Mouse (Mus musculus) activated CD4-positive, CD25-positive, alpha-beta regulatory T cell, adult 4 months (primary cell): ENCODE results near the gene Cox6b1. TPM values are rescaled to one million over a fixed set of nuclear protein-coding genes. Genes with fewer than 3 reads are reported as not detected.

ENCODE experiments used
- ATAC-seq: one replicate; pipeline ENCODE4 v1.8.0; 2017
- polyA plus RNA-seq, 2 experiments: library from polyadenylated mRNA; unstranded; fragments of 100-300 nt; shearing (Covaris generic); gene quantifications; one replicate each; pipeline ENCODE4 v1.2.1; 2017

The Cox6b1 gene
- 100 to 1,000 TPM; 421 to 746 TPM for polyA plus RNA-seq

DNA sequence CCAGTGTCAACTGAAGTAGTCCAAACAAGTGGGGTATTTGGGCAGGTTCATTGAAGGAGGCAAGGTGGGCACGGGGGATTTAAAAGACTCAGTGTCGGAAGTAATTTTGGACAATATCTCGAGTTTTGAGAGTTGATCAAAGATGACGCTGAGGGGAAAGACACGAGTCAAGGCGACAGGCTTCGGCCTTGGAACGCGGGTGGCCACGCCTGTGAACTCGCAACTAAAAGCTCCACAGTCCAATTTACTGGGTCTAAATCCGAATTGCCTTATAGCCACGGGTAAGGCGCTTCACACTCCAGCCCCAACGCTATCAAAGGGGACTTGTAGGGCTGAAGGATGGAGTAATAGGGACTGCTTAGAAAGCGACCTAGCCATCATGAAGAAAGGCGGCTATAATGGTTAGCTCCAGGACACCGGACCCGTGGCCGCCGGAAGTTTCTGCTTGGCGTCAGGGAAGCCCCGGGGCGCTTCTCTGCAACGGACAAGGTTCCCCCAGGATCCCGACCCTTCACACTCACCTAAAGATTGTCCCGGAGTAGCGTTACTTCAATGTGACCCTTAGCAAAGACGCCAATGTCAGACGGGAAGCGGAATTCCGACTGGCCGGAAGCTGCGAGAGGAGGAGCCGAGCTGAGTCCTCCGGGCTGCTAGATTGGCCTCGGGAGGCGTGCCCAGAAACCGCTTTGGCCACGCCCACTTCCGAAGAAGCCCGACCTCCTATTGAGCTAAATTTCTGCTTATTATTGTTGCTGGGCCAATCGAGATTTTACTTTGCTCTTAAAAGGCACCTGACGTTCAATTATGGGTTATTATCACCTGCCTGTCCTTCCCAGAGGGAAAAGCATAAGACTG is at the start of gene Cox6b1:
Cox6b1 (minus strand) TSS at position 622 of the 855 bp plus-strand sequence.
- ATAC-seq = peak; percentile 98

DNA sequence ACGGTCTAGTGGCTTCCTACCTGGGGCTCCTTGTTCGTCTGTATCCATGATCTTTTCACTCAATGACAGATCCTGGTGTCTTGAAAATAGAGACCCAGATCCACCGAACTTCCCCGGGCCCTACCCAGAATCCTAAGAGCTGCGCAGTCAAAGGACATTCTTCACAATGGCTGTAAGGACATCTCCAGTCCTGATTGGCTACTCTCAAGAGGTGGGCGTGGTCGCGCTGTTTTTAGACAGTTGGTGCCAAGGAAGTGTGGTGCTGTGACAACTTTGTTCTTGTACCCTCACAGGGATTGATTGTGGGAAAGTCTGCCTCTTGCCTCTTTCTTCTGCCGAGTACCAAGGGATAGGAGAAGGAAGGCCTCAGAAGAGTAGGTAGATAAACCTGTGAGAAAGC is 45.5 kb upstream of the Cox6b1 start, which contains the start of gene Pmis2:
Pmis2 (minus strand) TSS at position 126 of the 400 bp plus-strand sequence.
- no peak for ATAC-seq

DNA sequence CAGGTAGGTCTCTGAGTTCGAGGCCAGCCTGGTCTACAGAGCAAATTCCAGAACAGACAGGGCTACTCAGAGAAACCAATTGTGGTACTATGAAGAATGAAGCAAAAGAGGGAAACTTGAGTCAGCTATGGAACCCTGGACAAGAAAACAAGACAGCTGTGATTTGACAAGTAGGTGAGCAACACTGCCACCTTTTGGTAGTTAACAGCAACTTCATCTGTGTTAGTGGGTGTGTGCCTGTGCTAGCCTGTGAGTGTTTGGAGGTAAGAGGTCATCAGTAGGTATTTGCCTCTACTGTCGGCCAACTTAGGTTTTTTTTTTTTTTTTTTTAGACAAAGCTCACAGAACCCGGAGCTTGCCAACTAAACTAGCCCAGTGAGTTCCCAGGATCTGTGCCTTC is 43.3 kb upstream of the Cox6b1 start:
- no peak for ATAC-seq

DNA sequence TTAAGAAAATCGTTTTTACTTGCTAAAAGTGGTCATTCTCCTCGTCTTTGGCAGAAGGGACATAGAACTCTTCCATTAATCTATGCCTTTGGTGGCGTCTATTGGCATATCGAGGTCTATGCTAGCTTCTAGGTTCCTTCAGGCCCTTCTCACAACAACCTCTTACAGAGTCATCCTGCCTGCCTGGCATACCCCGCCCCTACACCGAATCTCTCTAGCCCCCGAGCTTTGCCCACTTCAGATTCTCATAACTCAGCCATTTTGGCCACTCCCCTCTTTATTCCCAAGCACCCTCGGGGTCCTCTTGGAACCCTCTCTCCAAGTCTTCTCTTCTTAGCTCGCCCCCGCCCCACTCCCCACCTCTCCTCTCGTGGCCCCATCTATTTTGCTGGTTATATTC is 39.4 kb upstream of the Cox6b1 start:
- no peak for ATAC-seq

DNA sequence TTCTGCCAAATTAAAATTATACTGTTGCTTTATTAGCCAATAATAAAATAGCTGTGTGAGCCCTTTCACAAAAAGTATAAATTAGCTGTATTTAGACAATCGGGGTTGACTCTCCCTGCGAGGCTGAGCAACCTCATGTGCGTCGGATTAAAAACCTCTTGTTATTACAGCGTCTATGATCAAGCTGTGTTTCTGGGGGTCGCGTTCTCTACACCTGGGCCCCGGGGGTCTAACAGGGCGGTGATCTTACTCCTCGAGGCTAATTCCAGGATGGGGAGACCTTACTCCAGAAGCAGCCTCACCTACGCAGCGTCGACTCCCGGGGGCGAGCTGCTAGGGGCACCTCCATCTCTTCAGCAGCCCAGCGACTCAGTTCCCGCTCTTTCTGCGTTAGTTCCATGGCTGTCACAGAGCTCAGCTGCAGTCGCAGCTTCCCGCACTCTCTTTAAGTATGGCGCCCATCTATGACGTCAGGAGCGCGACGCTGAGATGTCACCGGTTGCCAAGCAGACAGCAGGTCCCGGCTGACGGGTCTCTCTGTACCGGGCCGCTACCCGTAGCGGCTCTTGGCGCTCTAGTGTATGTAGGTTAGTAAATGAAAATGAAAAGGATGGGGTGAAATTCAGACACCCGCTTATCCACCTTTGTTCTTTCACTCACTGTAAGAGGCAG is 38.7 kb upstream of the Cox6b1 start, which contains the start of gene Haus5:
Haus5 (minus strand) TSS at position 466 of the 672 bp plus-strand sequence.
- ATAC-seq = peak; percentile 96

DNA sequence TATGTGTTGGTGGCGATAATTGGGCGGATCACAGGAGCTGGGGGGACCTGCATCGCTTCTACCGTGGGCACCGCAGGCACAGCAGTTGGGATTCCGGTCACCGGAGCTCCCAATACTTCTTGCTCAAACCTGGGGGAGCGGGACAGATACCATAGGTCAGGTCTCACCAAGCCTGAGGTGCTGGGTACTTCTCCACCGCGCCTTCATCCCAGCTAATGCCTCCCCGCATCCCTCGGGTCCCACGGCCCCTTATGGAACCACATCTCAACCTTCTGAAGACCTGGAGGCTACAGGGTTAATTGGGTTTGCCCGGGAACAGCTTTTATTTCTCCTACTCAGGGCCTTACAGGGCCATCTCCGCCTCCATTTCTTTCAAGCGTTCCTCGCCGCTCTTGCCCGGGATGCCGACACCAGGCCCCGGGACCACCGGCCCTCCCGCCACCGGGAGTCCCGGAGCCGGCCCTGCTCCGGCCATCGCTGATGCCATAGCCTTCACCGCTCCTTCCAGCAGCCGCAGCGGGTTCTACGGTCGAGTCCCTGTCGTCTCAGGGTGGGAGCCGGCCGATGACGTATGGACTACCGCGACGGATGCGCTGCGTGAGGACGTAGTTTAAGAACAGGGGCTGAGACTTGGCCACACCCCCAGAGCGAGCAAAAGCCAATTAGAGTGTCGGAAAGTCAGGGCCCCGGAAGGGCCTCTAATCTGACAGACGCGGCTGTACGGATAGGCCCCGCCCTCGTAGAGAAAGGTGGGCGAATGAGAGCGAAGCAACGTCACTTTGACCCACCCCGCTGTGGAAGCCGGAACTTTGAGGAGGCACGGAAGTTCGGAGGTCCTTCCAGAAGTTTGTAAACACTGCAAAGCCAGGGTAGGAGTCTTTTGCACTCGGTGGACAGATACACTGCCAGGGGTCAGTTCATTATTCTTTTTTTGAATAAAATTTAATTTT is 23.9 kb upstream of the Cox6b1 start, which contains the start of gene Rbm42:
Rbm42 (minus strand) TSS at position 727 of the 950 bp plus-strand sequence.
- peak; percentile 99 for ATAC-seq

DNA sequence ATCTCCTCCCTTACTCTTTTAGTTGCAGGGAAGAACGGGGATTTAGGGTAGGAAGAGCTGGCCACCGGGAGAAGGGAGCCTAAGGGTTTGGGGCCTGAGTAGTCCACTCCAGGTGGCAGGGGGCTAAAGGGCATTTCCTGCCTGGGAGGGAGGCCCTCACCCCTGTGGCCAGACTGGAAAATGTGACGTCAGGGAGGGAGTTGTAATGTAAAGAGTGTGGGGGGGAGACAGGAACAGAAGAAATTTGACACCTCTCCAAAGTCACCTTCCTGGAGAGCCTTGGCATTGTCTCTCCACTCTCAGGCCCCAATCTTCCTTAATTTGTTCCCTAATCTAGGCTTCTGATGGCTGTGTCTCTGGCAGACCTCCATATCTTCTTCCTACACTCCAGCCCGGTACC is 13.1 kb upstream of the Cox6b1 start:
- ATAC-seq = no peak

DNA sequence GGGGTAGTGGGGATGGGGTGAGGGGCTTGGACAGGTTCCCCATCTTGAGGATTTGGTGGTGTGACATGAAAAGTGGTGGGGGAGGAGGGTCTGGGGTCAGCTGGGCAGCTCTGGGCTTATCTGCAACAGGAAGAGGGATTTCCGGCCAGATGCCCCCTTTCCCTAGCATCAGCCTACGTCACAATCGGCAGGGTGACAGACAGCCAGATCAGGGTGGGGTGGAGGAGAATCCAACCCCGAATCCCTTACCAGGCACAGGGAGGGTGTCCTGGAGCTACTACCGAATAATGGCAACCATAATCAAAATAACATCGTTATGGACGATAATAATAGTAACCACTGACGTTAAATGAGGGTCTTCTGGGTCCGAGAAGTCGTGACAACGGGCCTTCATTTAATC is 10.4 kb upstream of the Cox6b1 start:
- no peak for ATAC-seq

DNA sequence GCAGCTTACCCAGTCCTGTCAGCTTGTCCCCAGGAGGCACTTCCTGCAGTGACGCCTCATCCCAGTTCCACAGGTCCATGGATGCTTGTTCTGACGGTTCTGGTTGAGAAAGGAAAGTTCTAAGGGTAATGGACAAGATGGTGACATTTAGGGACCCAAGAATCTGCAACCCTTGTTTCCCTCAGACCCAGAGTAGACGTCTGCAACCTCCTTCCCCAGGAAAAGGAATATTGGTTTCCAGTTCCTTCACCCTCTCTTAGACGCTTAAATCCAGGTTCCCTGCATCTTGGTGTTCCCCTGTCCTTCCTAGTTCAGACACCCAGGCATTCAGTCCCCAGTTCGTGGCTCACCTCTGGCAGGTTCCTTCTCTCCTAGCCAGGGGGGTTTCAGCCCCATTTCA is 9.8 kb upstream of the Cox6b1 start, which contains the start of gene Etv2:
Etv2 (minus strand) TSS at position 101 of the 400 bp plus-strand sequence.
- ATAC-seq = no peak

DNA sequence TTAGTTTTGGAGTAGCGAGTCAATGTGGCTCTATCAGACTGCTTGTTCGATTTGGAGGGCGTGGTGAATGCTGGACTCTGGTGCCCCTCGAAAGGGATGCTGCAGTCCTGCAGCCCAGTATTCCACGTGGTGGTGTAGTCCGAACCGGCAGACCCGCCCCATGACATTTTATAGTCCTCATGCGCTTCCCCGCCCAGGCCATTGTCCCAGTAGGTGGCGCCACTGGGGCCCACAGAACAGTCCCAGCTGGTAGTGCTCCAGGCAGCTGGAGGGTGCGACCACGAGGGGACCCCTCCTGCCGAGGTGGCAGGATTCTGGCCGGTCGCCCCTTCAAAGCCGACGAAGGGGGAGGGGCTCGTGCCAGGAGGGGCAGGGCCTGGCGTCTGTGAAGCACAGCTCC is 8.7 kb upstream of the Cox6b1 start:
- ATAC-seq = no peak

DNA sequence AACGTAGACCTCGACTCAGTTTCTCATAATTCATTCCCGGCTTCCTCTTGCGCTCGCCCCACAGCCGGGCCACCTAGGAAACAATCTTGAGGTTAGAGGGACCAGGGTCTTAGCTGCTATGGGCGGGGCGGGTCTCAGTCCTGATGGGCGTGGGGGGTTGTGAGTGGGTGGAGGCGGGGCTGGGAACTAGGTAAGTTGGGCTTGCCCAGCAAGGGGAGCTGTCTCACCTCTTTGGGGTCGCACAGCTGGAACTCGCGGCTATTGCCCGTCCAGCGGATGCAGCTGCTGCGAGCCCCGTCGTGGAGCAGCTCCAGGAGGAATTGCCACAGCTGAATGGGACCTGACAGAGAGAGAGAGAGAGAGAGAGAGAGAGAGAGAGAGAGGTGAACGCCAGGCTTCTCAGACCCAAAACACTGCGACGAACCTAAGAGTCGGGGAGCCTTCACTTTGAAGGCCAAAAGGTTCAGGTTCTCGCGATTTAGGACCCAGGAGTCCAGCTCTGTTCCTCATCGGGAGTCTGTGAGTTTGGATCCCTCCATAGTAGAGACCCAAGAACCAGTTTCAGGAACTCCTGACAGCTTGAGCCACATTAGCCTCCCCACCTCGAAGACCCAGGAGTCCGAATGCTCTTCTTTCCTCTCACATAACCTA is 7.9 kb upstream of the Cox6b1 start:
- no peak for ATAC-seq

DNA sequence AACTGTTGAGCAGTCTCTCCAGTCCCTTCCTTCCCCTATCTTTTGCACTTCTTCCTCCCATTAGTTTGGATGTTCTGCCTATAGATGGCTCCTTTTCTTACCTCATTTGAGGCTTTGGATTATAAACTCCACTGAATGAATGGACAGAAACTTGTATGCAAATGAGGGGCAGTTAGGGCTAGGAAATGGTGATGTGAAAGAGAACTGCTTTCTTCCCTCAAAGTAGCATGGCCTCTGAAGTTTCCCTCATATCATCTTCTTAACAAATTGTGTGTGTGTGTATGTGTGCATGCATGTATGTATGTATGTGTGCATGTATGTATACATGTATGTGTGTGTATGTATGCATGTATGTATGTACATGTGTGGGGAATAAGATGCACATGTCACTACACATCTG is 3.1 kb upstream of the Cox6b1 start:
- no peak for ATAC-seq

DNA sequence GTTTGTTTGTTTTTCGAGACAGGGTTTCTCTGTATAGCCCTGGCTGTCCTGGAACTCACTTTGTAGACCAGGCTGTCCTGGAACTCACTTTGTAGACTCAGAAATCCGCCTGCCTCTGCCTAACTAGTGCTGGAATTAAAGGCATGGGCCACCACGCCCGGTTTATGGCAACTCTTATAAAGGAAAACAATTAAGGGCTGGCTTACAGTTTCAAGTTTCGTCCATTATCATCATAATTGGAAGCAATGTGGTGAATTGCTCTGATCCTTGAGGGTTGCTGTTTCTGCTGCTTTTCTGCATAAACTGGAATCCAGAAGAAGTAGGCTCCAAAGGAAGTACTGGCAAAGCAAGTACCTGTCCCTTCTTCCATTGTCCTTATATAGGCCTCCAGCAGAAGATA is 696 bp upstream of the Cox6b1 start:
- ATAC-seq = no peak

DNA sequence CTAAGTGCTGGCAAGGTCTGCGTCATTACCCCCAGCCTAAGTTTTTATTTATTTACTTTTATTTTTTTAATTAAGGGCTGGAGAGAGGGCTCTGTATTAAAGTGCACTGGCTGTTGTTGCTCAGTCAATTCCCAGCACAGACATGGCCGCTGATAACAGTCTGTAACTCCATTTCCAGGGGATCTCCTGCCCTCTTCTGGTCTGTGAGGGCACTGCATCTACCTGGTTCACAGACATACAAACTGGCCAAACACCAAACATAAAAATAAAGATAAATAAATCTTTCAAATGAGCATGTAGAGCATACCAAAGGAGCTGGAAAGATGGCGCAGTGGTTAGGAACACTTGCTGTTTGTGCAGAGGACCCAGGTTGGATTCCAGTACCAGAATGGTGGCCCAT is 6.7 kb downstream of the Cox6b1 start:
- no peak for ATAC-seq

DNA sequence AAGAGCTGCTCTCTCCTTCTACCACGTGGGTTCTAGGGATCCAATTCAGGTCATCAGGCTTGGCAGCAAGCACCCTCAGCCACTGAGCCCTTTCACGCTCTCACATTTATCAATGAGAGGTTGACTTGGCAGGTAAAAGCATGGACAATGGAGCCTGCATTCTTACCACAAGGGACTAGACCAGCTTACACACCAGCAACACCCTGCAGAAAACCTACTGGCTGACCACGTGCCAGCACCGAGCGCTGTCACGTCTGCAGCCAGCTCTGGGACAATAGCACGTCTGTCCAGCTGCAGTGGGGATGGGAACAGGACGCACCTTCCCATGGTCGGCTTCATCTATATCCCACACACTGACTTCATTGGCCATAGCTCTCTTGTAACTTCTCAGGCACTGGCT is 7.3 kb downstream of the Cox6b1 start:
- no peak for ATAC-seq

DNA sequence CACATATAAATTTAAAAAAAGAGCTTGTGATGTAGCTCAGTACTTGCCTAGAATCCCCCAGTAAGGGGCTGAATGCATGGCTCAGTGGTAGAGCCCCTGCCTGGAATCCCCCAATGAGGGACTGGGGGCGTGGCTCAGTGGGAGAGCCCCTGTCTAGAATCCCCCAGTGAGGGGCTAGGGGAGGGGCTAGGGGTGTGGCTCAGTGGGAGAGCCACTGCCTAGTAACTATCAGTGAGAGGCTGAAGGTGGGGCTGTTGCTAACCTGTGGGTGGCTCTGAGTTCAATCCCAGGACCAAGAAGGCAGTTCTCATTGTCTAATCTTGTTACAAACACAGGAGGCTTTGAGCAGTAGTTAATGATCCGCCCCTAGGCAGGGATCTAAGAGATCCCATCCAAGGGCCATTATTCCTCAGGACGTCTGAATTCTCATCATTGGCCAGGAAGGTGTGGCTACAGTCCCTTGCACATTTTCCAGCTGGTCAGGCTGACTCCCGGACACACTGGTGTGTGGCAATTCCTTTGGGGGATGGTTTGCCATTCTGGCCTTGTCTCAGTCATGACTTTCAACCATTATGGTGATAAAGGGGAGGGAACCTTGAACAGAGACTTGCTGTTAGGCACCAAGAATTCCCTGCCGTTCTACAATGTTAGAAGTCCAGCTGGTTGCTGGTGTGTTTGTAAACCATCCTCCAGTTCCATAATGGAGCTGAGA is 10.7 kb downstream of the Cox6b1 start:
- ATAC-seq = no peak

DNA sequence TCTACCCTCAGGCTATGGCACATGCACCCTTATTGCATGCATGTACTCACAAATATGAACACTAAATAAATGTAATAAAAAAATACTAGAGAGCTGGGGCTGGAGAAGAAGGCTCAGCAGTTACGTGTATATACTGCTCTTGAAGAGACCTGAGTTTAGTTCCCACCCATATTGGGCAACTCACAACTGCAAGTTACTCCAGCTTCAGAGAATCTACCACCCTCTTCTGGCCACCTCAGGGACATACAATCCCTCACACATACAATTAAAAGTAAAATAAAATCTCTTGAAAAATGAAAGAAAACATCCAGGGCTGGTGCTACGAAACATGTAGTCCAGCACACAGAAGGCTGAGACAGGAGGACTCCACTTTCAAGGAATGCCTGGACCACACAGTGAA is 11.5 kb downstream of the Cox6b1 start:
- no peak for ATAC-seq

DNA sequence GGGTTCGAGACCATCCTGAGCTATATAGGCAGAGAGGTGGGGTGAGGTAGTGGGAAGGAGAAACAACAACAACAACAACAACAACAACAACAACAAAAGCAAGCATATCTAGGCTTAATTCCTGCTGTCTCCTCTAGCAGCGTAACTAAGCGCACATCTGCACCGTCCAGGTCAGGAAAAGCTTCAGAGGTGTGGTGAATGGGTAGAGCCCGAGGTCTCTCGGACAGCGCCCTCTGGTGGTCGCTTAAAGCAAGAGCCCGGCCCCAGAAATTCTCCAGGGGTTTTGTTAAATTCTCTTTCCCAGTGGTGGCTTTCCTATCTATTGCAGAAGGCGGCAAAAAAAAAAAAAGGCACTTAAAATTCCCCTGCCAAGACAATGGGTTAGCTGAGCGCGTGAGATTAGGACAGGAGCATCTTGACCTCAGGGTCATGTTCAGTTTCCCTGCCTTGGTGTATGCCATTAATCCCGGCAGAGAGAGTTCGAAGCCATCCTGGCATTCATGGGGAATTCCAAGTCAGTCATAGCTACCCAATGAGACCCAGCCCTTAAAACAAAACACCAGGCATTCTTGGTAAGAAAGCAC is 12.3 kb downstream of the Cox6b1 start:
- peak; percentile 65 for ATAC-seq

DNA sequence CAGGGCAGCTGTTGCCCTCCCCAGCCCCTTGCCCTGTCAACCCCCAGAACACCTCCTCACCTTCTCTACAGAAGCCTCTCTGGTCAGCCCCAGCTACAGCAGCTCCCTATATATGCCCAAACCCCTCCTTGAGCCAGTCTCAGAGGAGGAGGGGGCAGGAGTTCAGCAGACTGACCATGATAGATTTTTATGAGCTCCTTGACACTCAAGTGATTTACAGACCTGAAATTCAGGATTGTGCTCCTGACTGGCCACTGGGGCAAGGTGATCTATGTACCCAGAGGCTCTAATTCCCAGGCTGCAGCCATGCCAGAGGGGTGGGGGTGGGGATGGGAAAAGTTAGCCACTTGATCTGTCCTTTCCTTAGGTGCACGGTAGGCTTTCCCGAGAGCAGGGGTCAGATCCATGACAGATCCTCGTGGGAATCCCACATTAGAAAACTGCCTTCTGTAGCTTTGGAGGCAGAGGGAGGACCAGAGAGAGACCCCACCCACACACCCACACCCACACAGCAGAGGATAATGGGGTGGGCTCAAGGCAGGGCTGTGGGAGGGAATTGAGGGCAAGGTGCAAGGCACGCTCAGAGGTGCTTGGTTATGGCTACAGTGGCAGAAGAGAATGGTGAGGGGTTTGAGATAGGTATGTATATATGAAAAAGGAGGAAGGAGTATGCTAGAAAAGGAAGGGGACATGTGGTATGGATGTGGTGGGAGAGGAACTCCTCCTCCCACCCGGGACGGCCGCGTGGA is 13.1 kb downstream of the Cox6b1 start, which contains the start of gene Upk1a:
Upk1a (minus strand) TSS at position 194 of the 749 bp plus-strand sequence.
- ATAC-seq = no peak

DNA sequence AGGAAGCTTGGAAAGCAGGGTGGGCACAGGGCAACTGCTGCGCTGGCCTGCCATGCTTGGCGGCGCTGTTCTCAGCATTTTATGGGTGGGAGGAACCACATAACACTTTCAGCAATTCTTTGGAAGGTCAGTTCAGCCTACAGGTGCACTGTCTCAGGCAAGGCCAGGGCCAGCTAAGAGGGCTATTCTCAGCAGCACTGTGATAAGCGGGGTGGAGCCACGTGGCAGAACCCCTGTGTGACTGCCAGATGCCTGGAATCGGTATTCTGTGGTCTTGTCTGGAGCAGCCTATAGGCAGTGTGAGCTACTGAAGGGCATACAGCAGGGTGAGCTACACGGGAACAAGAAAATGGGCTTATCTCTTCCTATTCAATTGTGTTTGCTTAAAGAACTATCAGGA is 15.9 kb downstream of the Cox6b1 start:
- no peak for ATAC-seq
